Mouse (Mus musculus) neural tube, embryonic 12.5 days (tissue): ENCODE measurements around the gene Zwilch. TPM values are rescaled to one million over a fixed set of nuclear protein-coding genes. Genes with fewer than 3 reads are reported as not detected.

ENCODE experiments used
- ATAC-seq: fragments of 200-750 bp; cut with Nextera tagmentation; 2 replicates; pipeline ENCODE4 v1.8.0; 2017; ENCODE audit warnings: low read depth, mild to moderate bottlenecking, moderate TSS enrichment, moderate library complexity; ENCODE audit not compliant: low FRiP score
- H3K27ac ChIP-seq: fragments of 300-500 bp; sonication (generic); 2 replicates; pipeline ENCODE4 v1.5.1; 2016
- H3K27me3 ChIP-seq: fragments of 300-500 bp; sonication (generic); replicated peaks from 2 replicates; pipeline ENCODE4 v1.6.1; 2016; ENCODE audit warnings: mild to moderate bottlenecking
- H3K36me3 ChIP-seq: fragments of 300-500 bp; sonication (generic); 2 replicates; pipeline ENCODE4 v1.6.1; 2016; ENCODE audit warnings: mild to moderate bottlenecking
- H3K4me1 ChIP-seq: fragments of 300-500 bp; sonication (generic); 2 replicates; pipeline ENCODE4 v1.6.1; 2016
- H3K4me2 ChIP-seq: fragments of 300-500 bp; sonication (generic); replicated peaks from 2 replicates; pipeline ENCODE4 v1.6.1; 2016; ENCODE audit warnings: mild to moderate bottlenecking
- H3K4me3 ChIP-seq: fragments of 300-500 bp; sonication (generic); 2 replicates; pipeline ENCODE4 v1.5.1; 2016
- H3K9ac ChIP-seq: fragments of 300-500 bp; sonication (generic); 2 replicates; pipeline ENCODE4 v1.6.1; 2016; ENCODE audit warnings: mild to moderate bottlenecking
- H3K9me3 ChIP-seq: fragments of 300-500 bp; sonication (generic); 2 replicates; pipeline ENCODE4 v1.6.1; 2016; ENCODE audit warnings: mild to moderate bottlenecking
- WGBS: fragments of 180-500 bp; shearing (Covaris S2); methylation state at CpG from one replicate; pipeline ENCODE4 v1.1.7; 2016; 5-methylcytosine and 5-hydroxymethylcytosine counted together
- polyA plus RNA-seq: library from polyadenylated mRNA; unstranded; fragments of >200 nt; fragmentation: Nextera tagmentation; extraction: Ambion mirVana; gene quantifications from 2 replicates; pipeline ENCODE4 v1.2.1, GENCODE M21; 2016

Zwilch gene
- polyA plus RNA-seq, 1 experiment from 2014 or later = 18.9 TPM

GRCm38 (mm10) chr9:64122601-64123000, 50.3 kb downstream of the Zwilch start:
- no peak for ATAC-seq
- H3K36me3 ChIP-seq = no peaks in the 10 kb centered on the region
- H3K27me3 ChIP-seq = no peaks in the 10 kb centered on the region
- no peaks in the 10 kb centered on the region for H3K9me3 ChIP-seq
- no peak overlapping the region for H3K4me2 ChIP-seq
- no peaks in the 10 kb centered on the region for H3K4me1 ChIP-seq
- 93% methylated on average over 10 of the region's 10 CpGs for WGBS
- no peak overlapping the region for H3K9ac ChIP-seq
- H3K4me3 ChIP-seq = no peak overlapping the region
- no peak overlapping the region for H3K27ac ChIP-seq

- Histone ChIP-seq H3K9me3 (no peaks in the 10 kb centered on the region), H3K36me3 (no peaks in the 10 kb centered on the region), H3K4me3 (no peak overlapping the region), H3K27ac (no peak overlapping the region), H3K4me1 (no peaks in the 10 kb centered on the region), H3K9ac (no peak overlapping the region), H3K4me2 (no peak overlapping the region), H3K27me3 (no peaks in the 10 kb centered on the region)
- ATAC-seq = no peak
- WGBS = 36% methylated on average over 11 of the region's 11 CpGs
Measured at GRCm38 (mm10) chr9:64120584-64121277, 52.2 kb downstream of the Zwilch start.

GRCm38 (mm10) chr9:64119898-64120297, 53.0 kb downstream of the Zwilch start:
- Histone ChIP-seq H3K9me3 (no peaks in the 10 kb centered on the region), H3K4me3 (no peak overlapping the region), H3K27ac (no peak overlapping the region), H3K27me3 (no peaks in the 10 kb centered on the region), H3K4me1 (no peaks in the 10 kb centered on the region), H3K9ac (no peak overlapping the region), H3K4me2 (no peak overlapping the region), H3K36me3 (no peaks in the 10 kb centered on the region)
- ATAC-seq = no peak
- WGBS = 35% methylated on average over 8 of the region's 8 CpGs

- Histone ChIP-seq H3K27ac (no peak within 1 kb of the TSS), H3K9me3 (no peaks in the 10 kb centered on the region), H3K9ac (no peak within 1 kb of the TSS), H3K27me3 (no peaks in the 10 kb centered on the region), H3K36me3 (no peaks in the 10 kb centered on the region), H3K4me2 (no peak within 1 kb of the TSS), H3K4me3 (no peak within 1 kb of the TSS), H3K4me1 (no peaks in the 10 kb centered on the region)
- 69% methylated on average over 3 of the region's 3 CpGs for WGBS
- ATAC-seq = no peak
Measured at GRCm38 (mm10) chr9:64116876-64117275, 56.0 kb downstream of the Zwilch start, which contains the start of gene Lctl. TSS of gene Lctl (plus strand) at chr9:64117147.

- no peaks in the 10 kb centered on the region for H3K36me3 ChIP-seq
- H3K4me2 ChIP-seq = no peak overlapping the region
- no peaks in the 10 kb centered on the region for H3K4me1 ChIP-seq
- ATAC-seq = no peak
- H3K4me3 ChIP-seq = no peak overlapping the region
- H3K9ac ChIP-seq = no peak overlapping the region
- no peaks in the 10 kb centered on the region for H3K9me3 ChIP-seq
- 88% methylated on average over 6 of the region's 6 CpGs for WGBS
- H3K27me3 ChIP-seq = no peaks in the 10 kb centered on the region
- no peak overlapping the region for H3K27ac ChIP-seq
Measured at GRCm38 (mm10) chr9:64115756-64116155, 57.1 kb downstream of the Zwilch start.

- Histone ChIP-seq H3K27ac (no peak overlapping the region), H3K9me3 (no peaks in the 10 kb centered on the region), H3K9ac (no peak overlapping the region), H3K4me2 (no peak overlapping the region), H3K4me1 (no peaks in the 10 kb centered on the region), H3K27me3 (no peaks in the 10 kb centered on the region), H3K36me3 (no peaks in the 10 kb centered on the region), H3K4me3 (no peak overlapping the region)
- ATAC-seq = no peak
- 72% methylated on average over 2 of the region's 2 CpGs for WGBS
Measured at GRCm38 (mm10) chr9:64114646-64115045, 58.3 kb downstream of the Zwilch start.

- H3K36me3 ChIP-seq = no peaks in the 10 kb centered on the region
- H3K27ac ChIP-seq = no peak overlapping the region
- H3K27me3 ChIP-seq = no peaks in the 10 kb centered on the region
- 95% methylated on average over 16 of the region's 16 CpGs for WGBS
- H3K9ac ChIP-seq = no peak overlapping the region
- H3K4me3 ChIP-seq = no peak overlapping the region
- H3K4me2 ChIP-seq = no peak overlapping the region
- no peaks in the 10 kb centered on the region for H3K9me3 ChIP-seq
- no peak for ATAC-seq
- no peaks in the 10 kb centered on the region for H3K4me1 ChIP-seq
Measured at GRCm38 (mm10) chr9:64110502-64110901, 62.4 kb downstream of the Zwilch start.

- no peaks in the 10 kb centered on the region for H3K36me3 ChIP-seq
- no peaks in the 10 kb centered on the region for H3K9me3 ChIP-seq
- no peak overlapping the region for H3K27ac ChIP-seq
- ATAC-seq = no peak
- H3K4me2 ChIP-seq = no peak overlapping the region
- 80% methylated on average over 6 of the region's 6 CpGs for WGBS
- H3K9ac ChIP-seq = no peak overlapping the region
- no peak overlapping the region for H3K4me3 ChIP-seq
- no peaks in the 10 kb centered on the region for H3K4me1 ChIP-seq
- no peaks in the 10 kb centered on the region for H3K27me3 ChIP-seq
Measured at GRCm38 (mm10) chr9:64105301-64105700, 67.6 kb downstream of the Zwilch start.

GRCm38 (mm10) chr9:64100442-64100841, 72.5 kb downstream of the Zwilch start:
- H3K4me1 ChIP-seq = no peaks in the 10 kb centered on the region
- ATAC-seq = no peak
- 1% methylated on average over 4 of the region's 4 CpGs for WGBS

GRCm38 (mm10) chr9:64098282-64098681, 74.6 kb downstream of the Zwilch start:
- H3K4me1 ChIP-seq = peaks cover 14% of the 10 kb centered on the region
- WGBS = 63% methylated on average over 4 of the region's 4 CpGs
- ATAC-seq = no peak
- H3K27ac ChIP-seq = no peak overlapping the region
- H3K4me2 ChIP-seq = no peak overlapping the region
- H3K9ac ChIP-seq = no peak overlapping the region; the same call in 1 of the 2 replicates
- no peaks in the 10 kb centered on the region for H3K9me3 ChIP-seq
- no peaks in the 10 kb centered on the region for H3K36me3 ChIP-seq
- H3K27me3 ChIP-seq = no peaks in the 10 kb centered on the region
- H3K4me3 ChIP-seq = no peak overlapping the region

More at GRCm38 (mm10) chr9:64100442-64100841, 72.5 kb downstream of the Zwilch start:
- Histone ChIP-seq H3K4me2 (no peak overlapping the region), H3K4me3 (no peak overlapping the region), H3K9ac (no peak overlapping the region), H3K36me3 (no peaks in the 10 kb centered on the region), H3K9me3 (no peaks in the 10 kb centered on the region), H3K27me3 (no peaks in the 10 kb centered on the region), H3K27ac (no peak overlapping the region)

GRCm38 (mm10) chr9:64094083-64094482, 78.8 kb downstream of the Zwilch start:
- Histone ChIP-seq H3K4me3 (no peak overlapping the region), H3K4me1 (peaks cover 14% of the 10 kb centered on the region), H3K9me3 (no peaks in the 10 kb centered on the region), H3K27ac (no peak overlapping the region), H3K9ac (no peak overlapping the region), H3K27me3 (no peaks in the 10 kb centered on the region), H3K36me3 (no peaks in the 10 kb centered on the region), H3K4me2 (no peak overlapping the region)
- ATAC-seq = no peak
- WGBS = 58% methylated on average over 11 of the region's 11 CpGs

- no peak for ATAC-seq
- no peak overlapping the region for H3K4me3 ChIP-seq
- H3K4me2 ChIP-seq = no peak overlapping the region
- H3K27ac ChIP-seq = no peak overlapping the region
- WGBS = 75% methylated on average over 12 of the region's 12 CpGs
- H3K4me1 ChIP-seq = peaks cover 17% of the 10 kb centered on the region
- H3K9ac ChIP-seq = no peak overlapping the region
- no peaks in the 10 kb centered on the region for H3K36me3 ChIP-seq
- peaks cover 11% of the 10 kb centered on the region for H3K27me3 ChIP-seq
- no peaks in the 10 kb centered on the region for H3K9me3 ChIP-seq
Measured at GRCm38 (mm10) chr9:64089004-64089403, 83.9 kb downstream of the Zwilch start.

- WGBS = 86% methylated on average over 7 of the region's 7 CpGs
- Histone ChIP-seq H3K27ac (no peak overlapping the region), H3K4me2 (no peak overlapping the region), H3K27me3 (peaks cover 17% of the 10 kb centered on the region), H3K4me3 (no peak overlapping the region), H3K4me1 (peaks cover 16% of the 10 kb centered on the region), H3K9ac (no peak overlapping the region), H3K9me3 (no peaks in the 10 kb centered on the region), H3K36me3 (no peaks in the 10 kb centered on the region)
- no peak for ATAC-seq
Measured at GRCm38 (mm10) chr9:64088346-64088745, 84.6 kb downstream of the Zwilch start.
